Mouse (Mus musculus) ES-CJ7 (cell line): ENCODE measurements around the gene Rhog.
A peak's percentile ranks its signal among the peaks of the same experiment; 100 is the strongest.
"Not testable (repeated sequence)": the region's sequence is repeated elsewhere in the genome, so short reads cannot be mapped to it uniquely, and the experiment has no call there.

Experiments
- DNase-seq: peaks from one replicate; pipeline ENCODE4 v3.0.0; 2011; ENCODE audit warnings: low read depth, low spot score

Rhog gene

DNA sequence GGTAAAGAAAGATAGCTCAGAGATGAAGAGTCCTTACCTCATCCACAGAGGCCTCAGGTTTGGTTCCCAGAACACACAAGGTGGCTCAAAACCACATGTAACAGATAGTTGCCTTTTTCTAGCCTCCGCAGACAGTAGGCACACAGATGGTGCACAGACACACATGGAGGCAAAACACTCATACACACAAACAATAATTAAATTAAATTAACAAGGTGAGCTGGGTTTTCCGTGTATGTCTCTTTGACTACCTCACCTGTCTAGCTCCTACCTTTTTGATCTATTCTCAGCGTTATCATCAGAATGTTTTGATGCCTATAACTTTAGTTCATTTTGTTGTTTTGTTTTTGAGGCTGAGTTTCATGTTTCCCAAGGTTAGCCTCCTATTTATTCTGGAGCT, at the start of gene Rhog:
Rhog (minus strand) TSS at position 101 of the 400 bp plus-strand sequence.
- no peak for DNase-seq

DNA sequence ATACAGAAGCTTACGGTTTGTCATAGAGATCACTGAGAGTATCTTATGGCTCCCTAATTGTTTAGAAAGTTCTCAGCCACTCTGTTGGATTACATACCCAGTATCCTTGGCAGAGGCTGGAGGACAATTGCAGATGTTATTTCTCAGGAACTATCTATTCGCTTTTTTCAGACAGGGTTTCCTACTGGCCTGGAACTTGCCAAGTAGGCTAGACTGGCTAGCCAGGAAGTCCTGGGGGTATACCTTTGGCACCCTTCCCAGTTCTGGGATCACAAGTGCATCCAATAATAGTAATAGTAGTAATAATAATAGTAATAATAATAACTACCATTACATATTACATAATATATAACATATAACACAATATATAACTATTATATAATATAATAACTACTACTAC, 49.7 kb upstream of the Rhog start:
- DNase-seq: no peak

GRCm38 (mm10) chr7:102302471-102302870, 46.6 kb upstream of the Rhog start:
- no peak for DNase-seq

GRCm38 (mm10) chr7:102300761-102301160, 44.9 kb upstream of the Rhog start:
- DNase-seq: no peak

- no peak for DNase-seq
Measured at GRCm38 (mm10) chr7:102293234-102293633, 37.4 kb upstream of the Rhog start.

DNA sequence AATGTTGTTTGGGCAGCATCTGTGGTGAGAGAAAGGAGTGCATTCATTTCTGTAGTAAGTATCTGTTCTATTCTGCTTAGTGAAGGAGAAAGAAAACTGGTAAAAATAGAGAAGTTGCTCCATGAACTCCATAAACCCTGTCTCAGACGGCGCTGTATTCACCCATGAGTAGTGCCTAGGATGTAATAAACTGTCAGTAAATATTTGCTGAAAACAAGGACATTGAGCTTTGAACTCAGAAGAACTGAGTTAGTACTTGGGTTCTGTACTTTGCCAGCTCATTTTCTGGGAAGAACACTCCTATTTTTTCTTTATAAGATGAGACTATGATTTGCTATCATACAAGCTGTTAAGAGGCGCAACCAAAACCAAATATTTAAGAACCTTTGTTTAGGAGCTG, 36.4 kb upstream of the Rhog start:
- DNase-seq: no peak

- DNase-seq: peak; percentile 46
Measured at GRCm38 (mm10) chr7:102289466-102289865, 33.6 kb upstream of the Rhog start.

DNA sequence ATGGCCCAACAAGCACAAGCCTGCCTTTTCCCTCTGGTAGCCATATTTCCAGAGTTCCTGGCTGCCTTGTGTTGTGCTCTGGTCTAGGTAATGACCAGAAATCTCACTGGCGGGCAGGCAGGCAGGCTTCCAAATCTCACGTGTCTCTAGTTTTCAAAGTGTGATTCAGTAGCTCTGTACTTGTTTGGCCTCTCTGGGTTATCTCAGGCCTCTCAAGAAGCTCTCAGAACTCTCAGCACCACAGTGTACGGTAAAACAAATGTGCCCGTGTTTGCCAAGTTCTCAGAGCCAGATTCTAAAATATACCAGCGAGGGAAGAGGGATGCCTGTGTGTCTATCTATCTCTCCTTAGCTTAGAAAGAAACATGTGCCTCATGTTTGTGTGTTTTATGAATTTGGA, 26.4 kb upstream of the Rhog start:
- DNase-seq: no peak

GRCm38 (mm10) chr7:102281403-102281802, 25.5 kb upstream of the Rhog start:
- no peak for DNase-seq

- no peak for DNase-seq
Measured at GRCm38 (mm10) chr7:102272422-102272948, 16.6 kb upstream of the Rhog start.

DNA sequence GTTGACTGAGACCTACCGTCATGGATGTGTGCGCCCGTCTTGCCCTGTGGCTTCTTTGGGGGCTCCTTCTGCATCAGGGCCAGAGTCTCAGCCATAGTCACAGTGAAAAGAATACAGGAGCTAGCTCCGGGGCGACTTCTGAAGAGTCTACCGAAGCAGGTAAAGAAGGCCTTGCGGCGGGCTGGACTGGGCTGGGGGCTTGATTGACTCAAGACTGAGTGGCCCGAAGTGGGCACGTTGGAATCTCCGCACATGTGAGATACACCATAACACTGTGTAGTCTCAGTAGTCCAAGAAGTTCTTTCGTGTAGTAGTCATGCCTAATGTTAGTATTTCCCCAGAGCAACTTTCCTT, 12.5 kb upstream of the Rhog start:
- no peak for DNase-seq

DNA sequence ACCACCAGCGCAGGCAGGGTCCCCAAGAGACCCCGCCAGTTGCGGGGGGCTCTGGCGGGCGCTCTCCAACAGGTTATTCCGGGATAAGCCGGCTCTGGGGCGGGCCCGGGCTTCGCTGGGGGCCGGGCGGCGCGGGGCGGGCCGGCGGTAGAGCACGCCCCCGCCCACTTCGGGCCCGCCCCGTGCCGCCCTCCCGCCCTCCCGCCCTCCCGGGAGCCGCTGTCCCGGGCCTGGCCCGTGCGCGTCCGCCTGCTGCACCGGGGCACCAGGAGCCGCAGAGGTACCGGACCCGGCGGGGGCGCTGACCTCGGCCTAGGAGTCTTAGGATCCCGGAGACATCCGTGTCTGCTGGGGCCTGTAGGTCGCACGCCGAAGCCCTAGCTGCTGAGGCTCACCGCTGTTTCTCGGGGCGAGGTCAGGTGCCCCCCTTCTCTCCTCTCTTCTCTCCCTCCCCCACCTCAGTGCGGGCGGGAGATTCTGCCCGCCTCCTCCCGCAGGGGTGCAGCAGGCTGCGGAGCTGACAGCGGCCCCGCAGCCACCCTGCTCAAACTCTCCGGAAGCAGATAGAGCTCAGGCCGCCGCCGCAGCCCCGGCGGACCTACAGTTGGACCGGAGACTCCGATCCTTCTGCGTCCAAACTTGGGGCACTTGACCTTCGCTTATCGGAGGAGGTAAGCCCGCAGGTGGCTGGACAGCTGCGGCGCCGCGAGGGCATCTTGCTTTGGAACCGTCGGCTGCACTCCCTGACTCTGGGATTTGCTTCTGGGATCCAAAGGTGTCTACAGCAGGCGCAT, 11.9 kb upstream of the Rhog start, which contains the start of gene Stim1:
Stim1 (plus strand) TSS at position 206 of the 794 bp plus-strand sequence.
- peak; percentile 52 for DNase-seq

- peak; percentile 92 for DNase-seq
Measured at GRCm38 (mm10) chr7:102267113-102267579, 11.3 kb upstream of the Rhog start.

DNA sequence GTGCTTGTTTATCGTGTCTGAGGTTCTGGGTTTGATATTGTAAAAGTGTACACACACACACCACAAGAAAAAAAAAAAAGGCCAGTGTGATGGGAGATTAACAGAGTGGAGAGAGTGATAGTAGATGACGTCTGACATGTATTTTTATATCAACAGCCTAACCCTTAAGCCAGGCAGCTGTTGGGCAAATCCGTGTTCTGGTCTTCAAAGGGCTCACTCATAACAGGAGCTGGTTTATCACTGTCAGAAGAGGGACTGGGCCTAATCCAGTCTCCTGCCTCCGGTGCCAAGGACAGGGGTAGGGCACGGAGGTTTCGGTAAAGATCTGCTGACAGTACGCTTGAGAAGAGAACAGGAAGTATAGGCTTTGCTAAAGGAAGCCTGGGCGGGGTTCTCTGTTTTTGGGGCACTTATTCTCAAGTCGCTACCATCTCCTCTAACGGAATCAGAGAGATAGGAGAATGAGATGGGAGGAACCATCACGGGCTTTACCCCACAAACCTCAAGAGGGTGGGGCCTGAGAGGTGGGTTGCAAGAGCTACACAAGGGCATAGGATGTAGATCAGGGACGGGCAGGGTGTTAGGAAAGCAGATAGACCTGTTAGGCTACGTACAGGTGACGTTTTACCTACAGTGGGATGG, 10.7 kb upstream of the Rhog start:
- DNase-seq: no peak

GRCm38 (mm10) chr7:102266021-102266400, 10.2 kb upstream of the Rhog start:
- DNase-seq: not testable (repeated sequence)

- DNase-seq: peak; percentile 34
Measured at GRCm38 (mm10) chr7:102263020-102263419, 7.2 kb upstream of the Rhog start.

GRCm38 (mm10) chr7:102260518-102260917, 4.7 kb upstream of the Rhog start:
- no peak for DNase-seq

GRCm38 (mm10) chr7:102259716-102260479, 4.0 kb upstream of the Rhog start:
- DNase-seq: no peak

DNA sequence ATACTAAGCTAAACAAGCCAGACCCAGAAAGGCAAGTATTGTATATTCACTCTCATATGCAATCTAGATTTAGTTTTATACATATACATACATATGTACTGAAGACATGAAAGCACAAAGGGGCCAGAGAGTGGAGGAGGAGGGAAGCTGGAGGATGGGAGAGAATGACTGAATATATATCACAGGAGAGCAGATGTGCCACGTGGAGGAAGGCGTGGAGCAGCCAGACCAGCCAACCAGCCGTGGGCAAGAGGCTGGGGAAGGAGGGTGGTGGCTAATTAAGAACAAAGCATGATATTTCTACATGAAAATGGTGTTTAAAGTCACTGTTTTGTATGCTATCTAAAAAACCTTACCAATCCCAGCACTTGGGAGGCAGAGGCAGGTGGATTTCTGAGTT, 2.9 kb upstream of the Rhog start:
- no peak for DNase-seq

- DNase-seq: peak; percentile 71
Measured at GRCm38 (mm10) chr7:102258189-102258588, 2.3 kb upstream of the Rhog start.

GRCm38 (mm10) chr7:102256636-102257035, 782 bp upstream of the Rhog start:
- no peak for DNase-seq

DNA sequence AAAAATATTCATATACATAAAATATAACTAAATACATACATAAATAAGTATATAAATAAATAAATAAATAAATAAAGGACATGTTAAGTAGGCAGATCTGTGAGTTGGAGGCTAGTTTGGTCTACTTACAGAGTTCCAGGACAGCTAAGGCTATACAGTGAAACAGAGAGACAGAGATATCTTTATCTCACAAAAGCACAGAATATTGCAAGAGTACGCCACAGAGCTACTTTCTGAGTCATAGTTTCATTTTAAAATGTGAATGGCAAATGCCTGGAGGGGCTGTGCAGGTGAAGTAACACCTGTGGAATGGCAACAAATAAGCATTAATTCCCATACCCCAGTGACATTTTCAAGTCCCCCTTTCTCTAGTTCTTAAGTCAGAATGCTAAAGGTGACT, 2.2 kb downstream of the Rhog start:
- DNase-seq: no peak
